Mouse (Mus musculus) cortical plate, adult 2 months (tissue): ENCODE data around the gene Kif14.

ENCODE experiments used
- CTCF ChIP-seq: fragments of 200-500 bp; IDR thresholded peaks from 2 replicates; pipeline ENCODE4 v1.5.1; 2011; ENCODE audit warnings: mild to moderate bottlenecking, control low read depth, low read length; ENCODE audit not compliant: insufficient read depth; ENCODE audit errors: extremely low read depth
- POLR2A ChIP-seq: fragments of 200-500 bp; IDR thresholded peaks from 2 replicates; pipeline ENCODE4 v1.6.1; 2011; ENCODE audit warnings: mild to moderate bottlenecking, low read length, control low read depth; ENCODE audit not compliant: insufficient read depth; ENCODE audit errors: extremely low read depth

- TF ChIP-seq CTCF, result no peak
- no peak for TF ChIP-seq POLR2A
Observed at GRCm38 (mm10) chr1:136580266-136580665, 114.1 kb downstream of the Kif14 start.
